Mouse (Mus musculus): Measurements from ENCODE around the gene Gm13090. TPM values are rescaled to one million over a fixed set of nuclear protein-coding genes. Genes with fewer than 3 reads are reported as not detected.

Gene Gm13090
- polyA plus RNA-seq (2016; fragmentation: Nextera tagmentation; extraction: Ambion mirVana) = not detected in 2 replicates

DNA sequence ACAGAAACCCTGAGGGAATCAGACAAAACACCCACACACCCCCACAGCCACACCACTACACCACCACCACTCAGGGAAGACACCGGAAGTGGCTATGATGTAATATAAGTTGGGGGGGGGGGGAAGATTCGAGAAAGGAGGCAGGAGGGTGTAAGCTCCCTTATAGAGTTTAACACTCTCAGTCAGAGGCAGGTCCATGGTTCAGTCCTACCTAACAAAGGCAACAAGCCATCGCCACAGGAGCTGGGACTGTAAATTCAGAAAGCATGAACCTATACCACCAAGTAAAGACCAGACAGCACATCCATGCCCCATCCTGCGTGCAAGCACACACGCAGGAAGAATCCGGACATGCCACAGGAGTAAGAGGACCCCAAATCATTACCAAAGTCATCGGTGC, at the start of gene Gm13090:
Gene Gm13090 (plus strand): TSS at position 301 of the 400 bp plus-strand sequence.
- Histone ChIP-seq H3K4me1 (replicated peaks) (no peaks in the 10 kb centered on the region), H3K4me2 (no peak within 1 kb of the TSS), H3K27ac (no peak within 1 kb of the TSS), H3K9me3 (no peaks in the 10 kb centered on the region), H3K27me3 (no peaks in the 10 kb centered on the region), H3K9ac (replicated peaks) (no peak within 1 kb of the TSS), H3K4me3 (replicated peaks) (no peak within 1 kb of the TSS), H3K36me3 (peaks cover 23% of the 10 kb centered on the region)
- WGBS = 88% methylated on average over 7 of the region's 7 CpGs
- ATAC-seq (ENCODE audit: insufficient number of reproducible peaks, insufficient read depth, low FRiP score, low TSS enrichment, low read depth) = no peak

DNA sequence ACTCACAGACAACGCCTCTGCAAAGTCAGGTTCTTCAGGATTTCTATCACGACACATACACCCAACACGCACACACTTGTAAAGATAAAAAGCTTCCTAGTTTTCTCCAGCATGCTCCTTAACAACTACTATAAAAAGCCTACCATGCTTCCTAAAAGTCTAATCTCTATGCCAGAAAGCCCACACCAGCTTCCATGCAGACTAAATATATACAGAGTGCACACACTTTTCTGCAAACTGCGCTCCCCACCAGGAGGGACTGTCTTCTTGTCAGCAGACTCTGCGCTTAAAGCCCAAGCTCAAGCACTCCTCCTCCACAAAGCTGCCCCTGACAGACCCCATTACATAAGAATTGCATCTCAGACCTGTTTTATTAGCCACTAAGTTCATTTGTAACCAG, 47.9 kb upstream of the Gm13090 start:
- no peaks in the 10 kb centered on the region for H3K9me3 ChIP-seq
- ATAC-seq (ENCODE audit: insufficient number of reproducible peaks, insufficient read depth, low FRiP score, low TSS enrichment, low read depth) = no peak

DNA sequence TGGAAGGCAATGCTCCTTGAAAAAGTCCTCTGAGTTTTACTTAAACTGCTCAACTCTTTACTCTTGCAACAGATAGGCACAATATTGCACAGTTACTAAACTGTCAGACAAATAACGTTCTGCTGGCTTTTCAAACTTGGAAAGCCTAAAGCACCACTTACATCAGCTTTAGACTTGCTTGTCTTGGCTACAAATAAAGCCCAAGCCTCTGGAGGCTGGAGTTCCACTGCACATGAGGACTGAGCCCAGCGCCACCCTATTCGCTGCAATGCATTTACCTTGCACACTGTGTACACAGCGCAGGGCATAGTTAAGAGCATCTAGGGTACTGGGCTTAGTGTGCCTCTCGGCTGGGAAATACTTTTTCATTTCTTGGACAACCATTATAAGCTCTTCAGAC, 46.1 kb upstream of the Gm13090 start:
- Histone ChIP-seq H3K27ac (no peak overlapping the region), H3K36me3 (peaks cover 18% of the 10 kb centered on the region), H3K4me3 (replicated peaks) (peak overlapping the region; percentile 63), H3K9ac (replicated peaks) (peak overlapping the region; percentile 69; the same call in 1 of the 2 replicates), H3K9me3 (no peaks in the 10 kb centered on the region), H3K4me2 (peak overlapping the region; percentile 99), H3K27me3 (no peaks in the 10 kb centered on the region), H3K4me1 (replicated peaks) (peaks cover 14% of the 10 kb centered on the region)
- 48% methylated on average over 5 of the region's 5 CpGs for WGBS
- no peak for ATAC-seq (ENCODE audit: insufficient number of reproducible peaks, insufficient read depth, low FRiP score, low TSS enrichment, low read depth)

More for the DNA sequence above, 47.9 kb upstream of the Gm13090 start:
- no peak overlapping the region for H3K4me2 ChIP-seq
- WGBS = 77% methylated on average over 5 of the region's 5 CpGs
- H3K27me3 ChIP-seq = no peaks in the 10 kb centered on the region
- H3K36me3 ChIP-seq = peaks cover 2% of the 10 kb centered on the region
- no peak overlapping the region for H3K27ac ChIP-seq
- no peak overlapping the region; the same call in 1 of the 2 replicates for H3K9ac ChIP-seq (replicated peaks)
- H3K4me1 ChIP-seq (replicated peaks) = peaks cover 14% of the 10 kb centered on the region
- H3K4me3 ChIP-seq (replicated peaks) = no peak overlapping the region

DNA sequence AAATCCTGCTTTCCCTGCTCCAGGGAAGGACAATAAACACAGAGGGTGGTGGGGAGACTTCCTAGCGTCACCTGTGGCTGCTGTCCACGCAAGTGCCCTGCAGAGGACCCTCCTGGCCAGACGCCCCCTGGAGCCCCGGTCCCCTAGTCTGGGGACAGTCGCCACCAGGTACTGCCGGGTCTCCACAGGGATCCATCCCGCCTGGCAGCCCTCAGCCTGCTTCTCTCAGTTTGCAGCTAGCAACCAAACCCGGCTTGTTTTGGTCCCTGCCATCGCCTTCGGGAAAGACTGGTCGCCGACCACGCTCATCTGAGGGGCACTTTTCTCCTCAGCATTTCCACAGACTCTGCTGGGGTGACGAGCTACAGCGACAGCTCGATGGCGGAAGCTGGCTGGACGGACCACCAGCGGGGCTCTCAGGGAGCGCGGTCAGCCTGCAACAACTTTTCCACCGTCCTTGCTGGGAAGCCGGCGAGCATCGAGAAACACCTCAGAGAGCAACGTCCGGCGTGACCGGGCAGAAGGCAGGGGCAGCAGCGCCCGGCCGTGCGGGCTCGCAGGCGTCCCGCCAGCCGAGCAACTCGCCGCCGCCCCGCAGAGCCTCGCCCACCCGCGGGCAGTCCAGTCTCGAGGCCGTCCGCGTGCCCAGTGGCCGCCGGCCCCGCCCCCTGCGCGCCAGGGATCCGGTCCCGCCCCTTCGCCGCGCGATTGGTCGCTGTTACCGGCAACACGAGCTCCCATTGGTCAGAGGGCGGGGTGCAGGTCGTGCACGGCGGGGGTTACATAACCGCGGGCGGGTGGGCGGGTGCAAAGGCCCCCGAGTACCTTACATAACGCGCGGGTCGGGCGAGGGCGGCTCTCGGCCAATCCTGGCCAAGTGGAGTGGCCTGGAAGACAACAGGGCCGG, 45.1 kb upstream of the Gm13090 start, which contains the start of gene Per3:
Gene Per3 (minus strand): TSS at position 629 of the 907 bp plus-strand sequence.
- H3K9me3 ChIP-seq = no peaks in the 10 kb centered on the region
- H3K4me2 ChIP-seq = peak within 1 kb of the TSS; percentile 99
- WGBS = under 1% methylated on average over 65 of the region's 79 CpGs
- no peaks in the 10 kb centered on the region for H3K27me3 ChIP-seq
- peaks cover 14% of the 10 kb centered on the region for H3K4me1 ChIP-seq (replicated peaks)
- H3K27ac ChIP-seq = peak within 1 kb of the TSS; percentile 78
- H3K36me3 ChIP-seq = peaks cover 28% of the 10 kb centered on the region
- ATAC-seq (ENCODE audit: insufficient number of reproducible peaks, insufficient read depth, low FRiP score, low TSS enrichment, low read depth) = peak; percentile 99
- H3K9ac ChIP-seq (replicated peaks) = peak within 1 kb of the TSS; percentile 69
- peak within 1 kb of the TSS; percentile 63 for H3K4me3 ChIP-seq (replicated peaks)

DNA sequence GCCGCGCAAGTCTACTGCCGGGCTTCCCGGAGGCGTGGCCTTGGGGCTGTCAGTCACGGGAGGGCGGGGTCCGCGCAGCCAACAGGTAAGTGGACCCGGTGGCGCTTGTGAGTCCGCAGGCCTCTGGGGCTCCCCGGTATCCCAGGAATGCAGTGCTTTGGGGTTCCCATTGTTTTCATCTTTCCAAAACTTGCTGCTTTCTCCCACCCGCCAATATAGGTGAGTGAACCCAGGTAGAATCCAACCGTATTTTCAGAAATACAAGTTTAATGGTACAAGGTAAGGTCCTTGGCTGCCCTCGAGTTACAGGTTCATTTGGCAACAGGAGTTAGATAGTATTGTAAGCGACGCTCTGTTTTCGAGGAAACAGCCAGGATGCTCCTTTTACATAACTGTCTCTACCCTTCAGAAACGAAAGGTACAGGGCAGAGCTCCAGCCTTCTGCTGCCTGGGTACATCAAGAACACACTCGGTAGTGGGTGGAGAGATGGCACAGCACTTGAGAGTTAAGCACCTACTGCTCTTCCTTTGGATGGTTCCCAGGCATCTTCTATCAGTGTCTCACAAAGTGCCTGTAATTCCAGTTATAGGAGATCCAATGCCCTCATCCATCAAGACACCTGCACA, 44.3 kb upstream of the Gm13090 start:
- H3K27me3 ChIP-seq = no peaks in the 10 kb centered on the region
- peak overlapping the region; percentile 63 for H3K4me3 ChIP-seq (replicated peaks)
- peak overlapping the region; percentile 99 for H3K4me2 ChIP-seq
- H3K9me3 ChIP-seq = no peaks in the 10 kb centered on the region
- no peak for ATAC-seq (ENCODE audit: insufficient number of reproducible peaks, insufficient read depth, low FRiP score, low TSS enrichment, low read depth)
- 0 out of 2 replicates have a peak overlapping the region, but pooled peaks have one; percentile 12 for H3K27ac ChIP-seq
- peaks cover 14% of the 10 kb centered on the region for H3K4me1 ChIP-seq (replicated peaks)
- WGBS = 4% methylated on average over 21 of the region's 21 CpGs
- peak overlapping the region; percentile 37; the same call in 1 of the 2 replicates for H3K9ac ChIP-seq (replicated peaks)
- peaks cover 36% of the 10 kb centered on the region for H3K36me3 ChIP-seq

DNA sequence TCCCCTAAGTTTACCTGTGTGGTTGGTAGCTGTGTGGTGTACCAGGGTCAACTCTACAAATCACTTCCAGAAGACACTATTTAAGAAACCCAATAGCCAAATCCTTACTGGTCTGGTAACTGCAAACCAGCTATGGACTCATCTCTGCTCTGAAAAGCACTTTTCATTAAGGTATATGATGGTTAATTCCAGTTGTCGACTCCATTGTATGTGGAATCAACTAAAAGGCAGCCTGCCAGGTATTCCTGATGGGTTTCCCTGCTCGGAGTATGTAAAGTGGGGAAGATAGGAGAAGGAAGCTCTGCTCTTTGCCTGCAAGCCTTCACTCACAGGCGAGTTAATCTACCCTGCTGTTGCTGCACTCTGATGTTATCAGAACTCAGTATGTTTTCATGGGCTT, 42.8 kb upstream of the Gm13090 start:
- no peaks in the 10 kb centered on the region for H3K27me3 ChIP-seq
- H3K4me2 ChIP-seq = no peak overlapping the region
- no peak overlapping the region for H3K4me3 ChIP-seq (replicated peaks)
- ATAC-seq (ENCODE audit: insufficient number of reproducible peaks, insufficient read depth, low FRiP score, low TSS enrichment, low read depth) = no peak
- H3K27ac ChIP-seq = no peak overlapping the region
- 92% methylated on average over 3 of the region's 3 CpGs for WGBS
- H3K9me3 ChIP-seq = no peaks in the 10 kb centered on the region
- H3K4me1 ChIP-seq (replicated peaks) = peaks cover 14% of the 10 kb centered on the region
- H3K9ac ChIP-seq (replicated peaks) = no peak overlapping the region
- peaks cover 48% of the 10 kb centered on the region for H3K36me3 ChIP-seq

DNA sequence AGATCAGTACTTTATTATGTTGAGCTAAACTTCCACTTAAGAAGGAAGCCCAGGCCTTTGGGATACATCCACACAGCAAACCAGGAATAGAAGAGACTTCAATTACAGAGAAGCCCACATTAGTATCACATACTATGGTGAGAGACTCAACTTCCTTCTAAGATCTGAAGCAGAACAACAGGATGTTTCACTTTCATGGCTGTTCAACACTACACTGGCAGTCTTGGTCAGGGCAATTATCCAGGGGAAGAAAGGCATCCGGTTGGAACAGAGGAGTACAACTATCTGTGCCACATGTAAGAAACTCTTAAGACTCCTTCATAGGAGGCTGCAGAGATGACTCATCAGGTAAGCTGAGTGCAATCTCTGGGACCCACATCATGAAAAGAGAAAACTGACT, 38.2 kb upstream of the Gm13090 start:
- WGBS = 75% methylated on average over 1 of the region's 1 CpGs
- Histone ChIP-seq H3K4me1 (replicated peaks) (no peaks in the 10 kb centered on the region), H3K27me3 (no peaks in the 10 kb centered on the region), H3K27ac (no peak overlapping the region), H3K4me3 (replicated peaks) (no peak overlapping the region), H3K4me2 (no peak overlapping the region), H3K9me3 (no peaks in the 10 kb centered on the region), H3K9ac (replicated peaks) (no peak overlapping the region), H3K36me3 (peaks cover 83% of the 10 kb centered on the region)
- no peak for ATAC-seq (ENCODE audit: insufficient number of reproducible peaks, insufficient read depth, low FRiP score, low TSS enrichment, low read depth)

DNA sequence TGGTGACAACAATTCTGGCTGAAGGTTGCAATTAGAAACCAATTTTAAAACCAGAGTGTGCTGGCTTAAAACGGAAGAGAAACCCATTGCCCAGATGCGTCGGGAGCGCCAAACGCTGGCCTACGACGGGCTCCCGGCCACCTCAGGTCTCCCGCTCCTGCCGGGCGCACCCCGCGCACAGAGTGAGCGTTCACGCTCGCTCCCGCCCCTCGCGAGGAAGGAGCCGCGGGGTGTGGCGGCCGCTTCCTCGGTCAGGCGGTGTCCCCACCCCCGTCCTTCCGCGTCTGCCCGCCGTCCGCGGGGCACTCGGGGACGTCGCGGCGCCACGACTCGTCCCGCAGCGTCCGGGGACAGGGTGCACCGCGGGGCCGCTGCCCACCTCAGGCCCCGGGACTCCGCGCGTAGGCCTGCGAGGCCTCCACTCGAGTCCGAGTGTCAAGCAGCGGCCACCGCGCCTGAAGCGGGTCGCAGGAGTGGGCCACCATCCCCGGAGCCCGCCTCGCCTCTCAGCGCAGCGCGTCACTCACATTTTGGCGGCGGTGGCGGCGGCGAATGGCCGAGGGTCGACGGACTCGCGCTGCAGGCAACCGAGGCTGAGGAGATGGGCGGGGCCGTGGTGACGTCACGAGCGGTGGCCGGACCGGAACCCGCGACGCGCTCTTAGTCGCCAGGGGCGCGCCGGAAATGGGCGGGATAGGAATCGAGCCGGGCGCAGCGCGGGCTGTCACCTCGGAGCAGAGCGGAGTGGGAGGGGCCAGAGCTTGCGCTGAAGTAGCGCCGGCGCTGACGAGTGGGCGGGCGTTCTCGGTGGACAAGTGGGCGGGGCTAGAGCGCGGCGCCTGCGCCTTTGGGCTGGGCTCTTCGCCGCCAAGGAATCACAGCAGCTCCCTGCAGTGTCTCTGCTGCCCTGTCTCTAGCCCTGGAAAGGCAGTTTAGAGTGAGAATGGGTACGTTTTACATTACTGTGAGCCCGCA, 31.7 kb upstream of the Gm13090 start, which contains the start of gene Vamp3:
Gene Vamp3 (minus strand): TSS at position 617 of the 975 bp plus-strand sequence.
- ATAC-seq (ENCODE audit: insufficient number of reproducible peaks, insufficient read depth, low FRiP score, low TSS enrichment, low read depth) = peak; percentile 99
- under 1% methylated on average over 112 of the region's 114 CpGs for WGBS
- H3K4me2 ChIP-seq = peak within 1 kb of the TSS; percentile 74
- 0 out of 2 replicates have a peak, but pooled peaks cover 4% of the 10 kb centered on the region for H3K9me3 ChIP-seq
- peaks cover 34% of the 10 kb centered on the region for H3K36me3 ChIP-seq
- H3K4me3 ChIP-seq (replicated peaks) = peak within 1 kb of the TSS; percentile 95
- peak within 1 kb of the TSS; percentile 93 for H3K27ac ChIP-seq
- H3K9ac ChIP-seq (replicated peaks) = peak within 1 kb of the TSS; percentile 89
- no peaks in the 10 kb centered on the region for H3K27me3 ChIP-seq
- H3K4me1 ChIP-seq (replicated peaks) = peaks cover 10% of the 10 kb centered on the region

DNA sequence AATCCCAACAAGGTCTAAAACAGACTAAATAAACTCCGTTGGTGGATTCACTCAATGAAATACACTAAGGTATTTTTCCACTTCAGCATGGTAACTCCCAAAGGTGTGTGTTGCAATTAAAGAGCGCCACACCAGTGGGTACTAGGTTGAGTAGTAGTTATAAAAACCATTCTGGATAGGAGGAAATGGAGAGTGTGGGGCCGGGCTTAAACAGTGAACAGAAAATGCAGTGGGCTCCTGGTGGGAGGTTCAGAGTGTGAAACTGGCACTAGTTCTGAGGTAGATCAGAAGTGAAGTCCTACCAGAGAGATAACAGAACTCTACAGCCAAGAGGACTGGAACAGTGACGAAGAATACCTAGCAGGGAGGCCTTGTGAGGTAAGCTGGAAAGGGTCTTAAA, 30.7 kb upstream of the Gm13090 start:
- Histone ChIP-seq H3K4me3 (replicated peaks) (peak overlapping the region; percentile 95), H3K27ac (peak overlapping the region; percentile 80; the same call in 1 of the 2 replicates), H3K36me3 (peaks cover 27% of the 10 kb centered on the region), H3K27me3 (no peaks in the 10 kb centered on the region), H3K9me3 (0 out of 2 replicates have a peak, but pooled peaks cover 4% of the 10 kb centered on the region), H3K9ac (replicated peaks) (no peak overlapping the region), H3K4me2 (peak overlapping the region; percentile 74), H3K4me1 (replicated peaks) (peaks cover 10% of the 10 kb centered on the region)
- WGBS = 80% methylated on average over 4 of the region's 4 CpGs
- ATAC-seq (ENCODE audit: insufficient number of reproducible peaks, insufficient read depth, low FRiP score, low TSS enrichment, low read depth) = no peak

DNA sequence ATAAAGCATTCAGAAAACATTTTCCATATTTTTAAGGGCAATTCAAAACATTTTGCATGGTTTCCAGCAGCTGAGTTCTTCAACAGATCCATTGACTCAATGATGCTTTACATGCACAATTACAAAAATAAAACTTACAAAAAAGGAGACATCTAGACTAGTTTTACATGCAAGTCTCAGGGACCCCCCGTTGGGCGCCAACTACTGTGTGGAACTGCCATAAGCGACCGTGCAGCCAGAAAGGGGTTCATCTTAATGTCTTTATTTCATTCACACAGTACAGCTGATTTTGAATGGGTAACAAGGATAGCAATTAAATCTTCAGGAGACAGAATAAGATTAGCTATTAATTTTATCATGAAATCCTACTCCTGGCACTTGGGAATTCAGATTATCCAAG, 29.8 kb upstream of the Gm13090 start:
- Histone ChIP-seq H3K4me3 (replicated peaks) (no peak overlapping the region), H3K36me3 (peaks cover 18% of the 10 kb centered on the region), H3K4me1 (replicated peaks) (peaks cover 10% of the 10 kb centered on the region), H3K27ac (no peak overlapping the region), H3K4me2 (no peak overlapping the region), H3K9me3 (0 out of 2 replicates have a peak, but pooled peaks cover 4% of the 10 kb centered on the region), H3K27me3 (no peaks in the 10 kb centered on the region), H3K9ac (replicated peaks) (no peak overlapping the region)
- no peak for ATAC-seq (ENCODE audit: insufficient number of reproducible peaks, insufficient read depth, low FRiP score, low TSS enrichment, low read depth)
- 96% methylated on average over 4 of the region's 4 CpGs for WGBS

All from limb, embryonic 12.5 days (tissue).